Mouse (Mus musculus): ENCODE results near the gene Pde11a. TPM values are rescaled to one million over a fixed set of nuclear protein-coding genes. Genes with fewer than 3 reads are reported as not detected.

Gene Pde11a
- polyA plus RNA-seq, 1 experiment: not detected

GRCm38 (mm10) chr2:76100597-76100996, 238.0 kb downstream of the Pde11a start:
- Histone ChIP-seq H3K36me3 (ENCODE audit: control insufficient read depth, insufficient read depth) (no peaks in the 10 kb centered on the region), H3K79me2 (ENCODE audit: control insufficient read depth, insufficient read depth) (no peaks in the 10 kb centered on the region), H3K4me2 (ENCODE audit: low read depth) (no peak overlapping the region), H3K4me3 (no peak overlapping the region), H3ac (ENCODE audit: control insufficient read depth, insufficient read length) (no peak overlapping the region), H3K27me3 (ENCODE audit: control insufficient read depth, insufficient read depth, insufficient read length) (peaks cover 51% of the 10 kb centered on the region)
- TF ChIP-seq SRF (IDR thresholded peaks at IDR 0.05; ENCODE audit: control insufficient read depth, insufficient read length, low read depth): no peak
- no peak for TF ChIP-seq E2F4 (IDR thresholded peaks at IDR 0.05; ENCODE audit: insufficient read depth)
- no peak for TF ChIP-seq MAX (IDR thresholded peaks at IDR 0.05; ENCODE audit: low read depth)

GRCm38 (mm10) chr2:76099726-76100347, 238.7 kb downstream of the Pde11a start:
- no peaks in the 10 kb centered on the region for H3K79me2 ChIP-seq (ENCODE audit: control insufficient read depth, insufficient read depth)
- no peak overlapping the region for H3ac ChIP-seq (ENCODE audit: control insufficient read depth, insufficient read length)
- H3K4me3 ChIP-seq: no peak overlapping the region
- TF ChIP-seq E2F4 (IDR thresholded peaks at IDR 0.05; ENCODE audit: insufficient read depth) (no peak), POLR2A (IDR thresholded peaks at IDR 0.05; ENCODE audit: insufficient read length, low read depth) (no peak), MAX (IDR thresholded peaks at IDR 0.05; ENCODE audit: low read depth) (no peak), TCF12 (IDR thresholded peaks at IDR 0.05; ENCODE audit: insufficient read depth, poor library complexity, severe bottlenecking) (no peak)
- no peak overlapping the region for H3K4me2 ChIP-seq (ENCODE audit: low read depth)
- peaks cover 51% of the 10 kb centered on the region for H3K27me3 ChIP-seq (ENCODE audit: control insufficient read depth, insufficient read depth, insufficient read length)
- H3K36me3 ChIP-seq (ENCODE audit: control insufficient read depth, insufficient read depth): no peaks in the 10 kb centered on the region

GRCm38 (mm10) chr2:76098381-76098780, 240.2 kb downstream of the Pde11a start:
- Histone ChIP-seq H3K36me3 (ENCODE audit: control insufficient read depth, insufficient read depth) (no peaks in the 10 kb centered on the region), H3K4me3 (no peak overlapping the region), H3K79me2 (ENCODE audit: control insufficient read depth, insufficient read depth) (no peaks in the 10 kb centered on the region), H3K4me2 (ENCODE audit: low read depth) (no peak overlapping the region), H3ac (ENCODE audit: control insufficient read depth, insufficient read length) (no peak overlapping the region), H3K27me3 (ENCODE audit: control insufficient read depth, insufficient read depth, insufficient read length) (peaks cover 49% of the 10 kb centered on the region)
- TF ChIP-seq MAX (IDR thresholded peaks at IDR 0.05; ENCODE audit: low read depth) (no peak), CEBPB (IDR thresholded peaks at IDR 0.05; ENCODE audit: insufficient read depth, poor library complexity, severe bottlenecking) (no peak), TCF12 (IDR thresholded peaks at IDR 0.05; ENCODE audit: insufficient read depth, poor library complexity, severe bottlenecking) (no peak), POLR2A (IDR thresholded peaks at IDR 0.05; ENCODE audit: insufficient read length, low read depth) (no peak), SRF (IDR thresholded peaks at IDR 0.05; ENCODE audit: control insufficient read depth, insufficient read length, low read depth) (no peak), USF1 (IDR thresholded peaks at IDR 0.05; ENCODE audit: low read depth) (no peak), MYOG (IDR thresholded peaks at IDR 0.05; ENCODE audit: control insufficient read depth in 1 of 3, insufficient read depth in 1 of 3, insufficient read length in 2 of 3, low read depth in 2 of 3) (no peak), MYOD1 (IDR thresholded peaks at IDR 0.05; ENCODE audit: control insufficient read depth in 1 of 3, insufficient read length in 2 of 3, low read depth in 2 of 3) (no peak), REST (IDR thresholded peaks at IDR 0.05; ENCODE audit: insufficient read depth, insufficient read length) (no peak), E2F4 (IDR thresholded peaks at IDR 0.05; ENCODE audit: insufficient read depth) (no peak), TCF3 (IDR thresholded peaks at IDR 0.05; ENCODE audit: insufficient read length, low read depth) (no peak), POLR2AphosphoS2 (IDR thresholded peaks at IDR 0.05; ENCODE audit: insufficient read length, low read depth) (no peak)

- Histone ChIP-seq H3K27me3 (ENCODE audit: control insufficient read depth, insufficient read depth, insufficient read length) (peaks cover 49% of the 10 kb centered on the region), H3K4me3 (no peak overlapping the region), H3ac (ENCODE audit: control insufficient read depth, insufficient read length) (no peak overlapping the region), H3K4me2 (ENCODE audit: low read depth) (no peak overlapping the region), H3K79me2 (ENCODE audit: control insufficient read depth, insufficient read depth) (no peaks in the 10 kb centered on the region), H3K36me3 (ENCODE audit: control insufficient read depth, insufficient read depth) (no peaks in the 10 kb centered on the region)
- TF ChIP-seq TCF3 (IDR thresholded peaks at IDR 0.05; ENCODE audit: insufficient read length, low read depth): no peak
- no peak for TF ChIP-seq REST (IDR thresholded peaks at IDR 0.05; ENCODE audit: insufficient read depth, insufficient read length)
Measured at GRCm38 (mm10) chr2:76097847-76098246, 240.7 kb downstream of the Pde11a start.

GRCm38 (mm10) chr2:76097284-76097683, 241.3 kb downstream of the Pde11a start:
- no peak overlapping the region for H3K4me2 ChIP-seq (ENCODE audit: low read depth)
- no peak overlapping the region for H3ac ChIP-seq (ENCODE audit: control insufficient read depth, insufficient read length)
- H3K36me3 ChIP-seq (ENCODE audit: control insufficient read depth, insufficient read depth): no peaks in the 10 kb centered on the region
- H3K27me3 ChIP-seq (ENCODE audit: control insufficient read depth, insufficient read depth, insufficient read length): peaks cover 49% of the 10 kb centered on the region
- H3K79me2 ChIP-seq (ENCODE audit: control insufficient read depth, insufficient read depth): no peaks in the 10 kb centered on the region
- no peak overlapping the region for H3K4me3 ChIP-seq
- TF ChIP-seq CEBPB (IDR thresholded peaks at IDR 0.05; ENCODE audit: insufficient read depth, poor library complexity, severe bottlenecking): no peak
- no peak for TF ChIP-seq REST (IDR thresholded peaks at IDR 0.05; ENCODE audit: insufficient read depth, insufficient read length)
- TF ChIP-seq SRF (IDR thresholded peaks at IDR 0.05; ENCODE audit: control insufficient read depth, insufficient read length, low read depth): no peak
- TF ChIP-seq POLR2A (IDR thresholded peaks at IDR 0.05; ENCODE audit: insufficient read length, low read depth): no peak
- no peak for TF ChIP-seq MYOG (IDR thresholded peaks at IDR 0.05; ENCODE audit: control insufficient read depth in 1 of 3, insufficient read depth in 1 of 3, insufficient read length in 2 of 3, low read depth in 2 of 3)
- TF ChIP-seq POLR2AphosphoS2 (IDR thresholded peaks at IDR 0.05; ENCODE audit: insufficient read length, low read depth): no peak
- TF ChIP-seq E2F4 (IDR thresholded peaks at IDR 0.05; ENCODE audit: insufficient read depth): no peak
- TF ChIP-seq TCF12 (IDR thresholded peaks at IDR 0.05; ENCODE audit: insufficient read depth, poor library complexity, severe bottlenecking): no peak
- no peak for TF ChIP-seq USF1 (IDR thresholded peaks at IDR 0.05; ENCODE audit: low read depth)
- no peak for TF ChIP-seq TCF3 (IDR thresholded peaks at IDR 0.05; ENCODE audit: insufficient read length, low read depth)
- no peak for TF ChIP-seq MAX (IDR thresholded peaks at IDR 0.05; ENCODE audit: low read depth)
- no peak for TF ChIP-seq MYOD1 (IDR thresholded peaks at IDR 0.05; ENCODE audit: control insufficient read depth in 1 of 3, insufficient read length in 2 of 3, low read depth in 2 of 3)
